Mouse (Mus musculus): ENCODE data around the gene Gm17606. TPM values are rescaled to one million over a fixed set of nuclear protein-coding genes. Genes with fewer than 3 reads are reported as not detected.

Gm17606 gene
- polyA plus RNA-seq, 1 experiment from 2014 or later = not detected

DNA sequence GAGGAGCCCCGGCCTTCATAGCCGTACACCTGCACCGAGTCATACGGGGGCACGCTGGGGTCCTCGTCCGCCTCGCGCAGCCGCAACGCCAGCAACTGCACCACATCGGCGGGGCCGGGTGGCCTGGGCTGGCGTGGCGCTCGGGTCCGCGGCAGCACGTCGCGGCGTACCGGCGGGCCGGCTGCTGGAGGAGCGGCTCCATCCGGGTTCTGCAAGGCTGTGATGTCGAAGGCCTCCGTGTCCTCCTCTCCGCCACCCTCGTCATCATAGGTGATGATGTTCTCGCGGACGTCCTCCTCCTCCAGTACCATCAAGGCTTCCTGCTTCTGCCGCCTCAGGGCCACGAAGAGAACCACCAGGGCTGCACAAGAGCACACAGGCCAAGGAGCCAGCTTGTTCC, 8.5 kb upstream of the Gm17606 start:
- H3K27me3 ChIP-seq (ENCODE audit: control insufficient read depth, insufficient read depth, low read depth, low read length) = no peaks in the 10 kb centered on the region
- ATAC-seq (ENCODE audit: low read depth) = no peak
- H3K4me1 ChIP-seq (replicated peaks; ENCODE audit: control insufficient read depth, insufficient read depth, low read length) = no peaks in the 10 kb centered on the region
- H3K9ac ChIP-seq (ENCODE audit: low read length) = no peak overlapping the region
- H3K27ac ChIP-seq (ENCODE audit: low read length) = no peak overlapping the region
- no peaks in the 10 kb centered on the region for H3K9me3 ChIP-seq (ENCODE audit: control insufficient read depth, low read length)
- WGBS = 90% methylated on average over 27 of the region's 37 CpGs
- H3K4me2 ChIP-seq (ENCODE audit: low read depth, low read length) = no peak overlapping the region
- no peak overlapping the region for H3K4me3 ChIP-seq (ENCODE audit: low read length)
- H3K36me3 ChIP-seq (ENCODE audit: control insufficient read depth, insufficient read depth, low read length) = peaks cover 13% of the 10 kb centered on the region

DNA sequence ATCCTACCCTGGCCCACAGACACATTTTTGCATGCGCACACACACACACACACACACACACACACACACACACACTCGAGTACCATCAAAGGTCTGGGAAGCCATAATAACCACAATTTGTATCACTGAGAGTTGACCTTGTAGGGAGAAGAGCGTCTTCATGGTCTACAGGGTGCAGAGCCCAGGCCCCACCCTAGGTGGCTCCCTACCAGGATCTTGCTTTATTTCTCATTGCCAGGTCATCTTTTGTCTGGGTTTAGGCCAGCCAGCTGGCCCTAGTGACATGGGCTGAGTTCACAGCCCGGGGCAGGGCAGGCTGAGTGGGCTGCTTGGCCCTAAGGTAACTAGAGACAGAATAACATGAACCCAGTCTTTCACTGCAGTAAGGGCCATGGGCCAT, 6.6 kb upstream of the Gm17606 start:
- Histone ChIP-seq H3K4me1 (replicated peaks; ENCODE audit: control insufficient read depth, insufficient read depth, low read length) (no peaks in the 10 kb centered on the region), H3K27ac (ENCODE audit: low read length) (no peak overlapping the region), H3K4me3 (ENCODE audit: low read length) (no peak overlapping the region), H3K4me2 (ENCODE audit: low read depth, low read length) (no peak overlapping the region), H3K36me3 (ENCODE audit: control insufficient read depth, insufficient read depth, low read length) (peaks cover 13% of the 10 kb centered on the region), H3K27me3 (ENCODE audit: control insufficient read depth, insufficient read depth, low read depth, low read length) (no peaks in the 10 kb centered on the region), H3K9ac (ENCODE audit: low read length) (no peak overlapping the region), H3K9me3 (ENCODE audit: control insufficient read depth, low read length) (no peaks in the 10 kb centered on the region)
- 66% methylated on average over 4 of the region's 4 CpGs for WGBS
- ATAC-seq (ENCODE audit: low read depth) = no peak; the same call in 1 of the 2 replicates

DNA sequence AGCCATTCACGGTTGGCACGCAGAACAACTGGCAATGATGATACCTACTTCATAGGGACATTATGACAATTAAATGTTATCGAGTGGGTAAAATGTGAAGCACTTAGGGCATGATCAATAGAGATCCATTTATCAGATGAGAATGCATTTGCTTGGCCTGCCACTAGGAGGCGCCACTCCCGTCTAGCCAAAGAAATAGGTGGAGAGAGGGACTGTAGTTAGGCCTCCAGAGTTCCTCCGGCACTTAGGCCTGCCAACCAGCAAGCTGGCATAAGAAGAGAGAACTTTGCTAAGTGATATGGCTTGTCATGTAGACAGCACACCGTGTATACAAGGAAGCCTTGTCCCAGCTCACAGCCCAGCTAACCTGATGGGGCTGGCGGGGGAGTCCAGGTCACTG, 3.8 kb upstream of the Gm17606 start:
- no peak overlapping the region for H3K9ac ChIP-seq (ENCODE audit: low read length)
- no peaks in the 10 kb centered on the region for H3K9me3 ChIP-seq (ENCODE audit: control insufficient read depth, low read length)
- H3K27ac ChIP-seq (ENCODE audit: low read length) = no peak overlapping the region
- peaks cover 11% of the 10 kb centered on the region for H3K36me3 ChIP-seq (ENCODE audit: control insufficient read depth, insufficient read depth, low read length)
- no peak overlapping the region for H3K4me3 ChIP-seq (ENCODE audit: low read length)
- H3K27me3 ChIP-seq (ENCODE audit: control insufficient read depth, insufficient read depth, low read depth, low read length) = no peaks in the 10 kb centered on the region
- H3K4me1 ChIP-seq (replicated peaks; ENCODE audit: control insufficient read depth, insufficient read depth, low read length) = peaks cover 6% of the 10 kb centered on the region; the same call in 1 of the 2 replicates
- no peak for ATAC-seq (ENCODE audit: low read depth)
- 52% methylated on average over 8 of the region's 8 CpGs for WGBS
- H3K4me2 ChIP-seq (ENCODE audit: low read depth, low read length) = no peak overlapping the region

DNA sequence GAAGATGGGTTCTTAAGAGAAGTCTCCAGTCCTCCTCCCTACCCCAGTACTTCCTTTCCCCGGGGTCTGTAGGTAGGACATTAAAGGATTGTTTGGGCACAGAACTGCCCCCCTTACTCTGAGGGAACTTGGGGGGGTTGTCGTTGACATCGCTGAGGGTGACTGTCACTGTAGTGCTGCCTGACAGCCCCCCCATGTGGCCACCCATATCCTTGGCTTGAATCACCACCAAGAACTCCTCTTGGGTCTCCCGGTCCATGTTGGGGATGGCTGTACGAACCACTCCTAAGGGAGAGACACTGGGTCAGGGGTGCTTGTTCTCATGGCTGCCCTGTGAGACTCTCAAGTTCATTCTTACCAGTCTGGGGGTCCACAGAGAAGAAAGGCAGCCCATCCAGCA, 2.5 kb upstream of the Gm17606 start:
- ATAC-seq (ENCODE audit: low read depth) = no peak
- Histone ChIP-seq H3K9ac (ENCODE audit: low read length) (no peak overlapping the region), H3K9me3 (ENCODE audit: control insufficient read depth, low read length) (no peaks in the 10 kb centered on the region), H3K27ac (ENCODE audit: low read length) (no peak overlapping the region), H3K36me3 (ENCODE audit: control insufficient read depth, insufficient read depth, low read length) (peaks cover 4% of the 10 kb centered on the region; the same call in 1 of the 2 replicates), H3K27me3 (ENCODE audit: control insufficient read depth, insufficient read depth, low read depth, low read length) (no peaks in the 10 kb centered on the region), H3K4me1 (replicated peaks; ENCODE audit: control insufficient read depth, insufficient read depth, low read length) (peaks cover 6% of the 10 kb centered on the region; the same call in 1 of the 2 replicates), H3K4me2 (ENCODE audit: low read depth, low read length) (no peak overlapping the region), H3K4me3 (ENCODE audit: low read length) (no peak overlapping the region)
- WGBS = 60% methylated on average over 5 of the region's 5 CpGs

DNA sequence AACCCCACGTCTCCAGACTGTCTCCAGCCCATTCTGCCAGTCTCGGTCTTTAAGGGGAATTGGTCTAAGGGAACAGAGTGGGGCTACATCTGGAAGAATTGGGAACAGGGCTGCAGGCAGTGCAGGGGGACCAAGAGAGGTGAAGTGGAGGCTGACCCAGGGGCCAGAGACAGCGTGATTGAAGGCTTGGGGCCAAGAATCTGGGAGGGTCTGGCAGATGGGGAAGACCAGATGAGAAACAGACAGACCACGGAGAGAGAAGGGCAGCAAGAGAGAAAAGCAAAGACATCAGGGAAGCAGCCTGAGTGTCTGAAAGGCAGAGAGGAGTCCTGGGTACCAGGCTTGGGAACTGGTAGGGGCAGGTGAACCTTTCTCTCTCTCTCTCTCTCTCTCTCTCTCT, 631 bp upstream of the Gm17606 start:
- peaks cover 20% of the 10 kb centered on the region for H3K36me3 ChIP-seq (ENCODE audit: control insufficient read depth, insufficient read depth, low read length)
- no peak overlapping the region for H3K27ac ChIP-seq (ENCODE audit: low read length)
- ATAC-seq (ENCODE audit: low read depth) = no peak
- H3K4me1 ChIP-seq (replicated peaks; ENCODE audit: control insufficient read depth, insufficient read depth, low read length) = peaks cover 6% of the 10 kb centered on the region; the same call in 1 of the 2 replicates
- H3K27me3 ChIP-seq (ENCODE audit: control insufficient read depth, insufficient read depth, low read depth, low read length) = no peaks in the 10 kb centered on the region
- H3K4me2 ChIP-seq (ENCODE audit: low read depth, low read length) = peak overlapping the region; percentile 84
- H3K9ac ChIP-seq (ENCODE audit: low read length) = peak overlapping the region; percentile 26; the same call in 1 of the 2 replicates
- no peaks in the 10 kb centered on the region for H3K9me3 ChIP-seq (ENCODE audit: control insufficient read depth, low read length)
- 0 out of 2 replicates have a peak overlapping the region, but pooled peaks have one; percentile 0 for H3K4me3 ChIP-seq (ENCODE audit: low read length)
- 27% methylated on average over 4 of the region's 4 CpGs for WGBS

DNA sequence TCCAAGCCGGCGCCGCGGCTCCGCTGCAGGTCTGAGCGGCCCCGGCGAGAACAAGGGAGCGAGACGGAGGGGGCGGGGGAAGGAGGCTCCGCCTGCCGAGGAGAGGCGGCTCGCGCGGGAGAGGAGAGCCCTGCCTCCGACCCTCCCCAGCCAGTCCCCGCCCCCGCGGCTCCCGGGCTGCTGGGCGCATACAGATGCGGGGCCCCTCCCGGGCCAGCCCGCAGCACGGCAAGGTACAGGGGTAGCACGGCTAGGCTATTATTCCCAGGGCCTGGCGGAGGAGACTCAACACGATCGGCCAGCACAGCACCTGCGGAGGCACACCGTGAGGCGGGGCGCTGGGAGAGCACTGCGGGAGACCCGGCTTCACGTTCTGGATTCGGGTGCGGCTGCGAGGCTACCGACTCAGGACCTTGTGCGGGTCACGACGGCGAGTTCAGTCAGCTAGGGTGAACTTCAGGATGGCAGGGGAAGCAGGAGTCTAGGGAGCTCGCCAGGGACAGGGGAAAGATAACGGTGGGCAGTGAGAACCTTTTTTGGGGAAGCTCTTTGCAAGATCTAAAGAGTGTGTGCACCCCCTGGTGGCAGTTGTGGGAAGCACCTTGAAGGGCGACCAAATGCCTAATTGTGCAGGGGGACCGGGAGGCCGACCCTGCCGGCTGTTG, 685 bp downstream of the Gm17606 start, which contains the start of gene Cdh24:
Cdh24 (minus strand) TSS at position 60 of the 665 bp plus-strand sequence.
- peak; percentile 96 for ATAC-seq (ENCODE audit: low read depth)
- Histone ChIP-seq H3K9ac (ENCODE audit: low read length) (peak within 1 kb of the TSS; percentile 75), H3K27ac (ENCODE audit: low read length) (0 out of 2 replicates have a peak within 1 kb of the TSS, but pooled peaks have one; percentile 41), H3K4me3 (ENCODE audit: low read length) (peak within 1 kb of the TSS; percentile 58), H3K36me3 (ENCODE audit: control insufficient read depth, insufficient read depth, low read length) (peaks cover 33% of the 10 kb centered on the region), H3K4me2 (ENCODE audit: low read depth, low read length) (peak within 1 kb of the TSS; percentile 84), H3K9me3 (ENCODE audit: control insufficient read depth, low read length) (no peaks in the 10 kb centered on the region), H3K4me1 (replicated peaks; ENCODE audit: control insufficient read depth, insufficient read depth, low read length) (peaks cover 6% of the 10 kb centered on the region), H3K27me3 (ENCODE audit: control insufficient read depth, insufficient read depth, low read depth, low read length) (no peaks in the 10 kb centered on the region)
- WGBS = under 1% methylated on average over 43 of the region's 52 CpGs

DNA sequence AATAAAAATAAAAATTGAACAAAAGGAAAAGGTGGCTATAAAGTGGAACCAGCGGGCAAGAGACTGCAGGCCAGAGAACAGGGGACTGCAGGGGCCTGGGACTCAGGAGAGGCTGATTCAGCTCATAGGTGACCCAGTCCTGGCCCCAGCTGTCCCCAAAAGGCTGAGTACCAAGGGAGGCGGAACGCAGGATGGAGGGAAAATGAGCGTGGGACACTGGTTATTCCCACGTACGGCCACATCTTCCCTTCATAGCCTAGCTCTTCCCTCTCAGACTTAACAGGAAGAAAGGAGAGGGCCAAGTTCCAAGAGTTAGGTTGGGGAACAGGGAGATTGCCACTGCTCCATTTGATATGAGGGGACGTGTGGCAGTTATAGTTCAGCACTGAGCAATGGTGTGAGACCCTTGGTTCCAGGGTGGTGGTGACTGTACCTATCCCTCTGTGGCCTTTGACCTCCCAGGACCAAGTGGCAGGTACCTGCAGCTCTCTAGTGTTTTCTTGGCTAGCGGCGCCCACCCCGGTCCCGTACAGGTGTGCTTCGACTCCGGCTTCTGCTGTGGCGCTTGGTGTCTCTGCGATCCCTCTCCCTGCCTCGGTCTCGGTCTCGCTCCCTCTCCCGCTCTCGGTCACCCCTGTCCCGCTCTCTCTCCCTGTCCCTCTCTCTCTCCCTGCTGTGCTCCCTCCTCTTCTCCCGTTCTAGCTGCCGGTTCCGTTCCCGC, 1.6 kb downstream of the Gm17606 start:
- peaks cover 41% of the 10 kb centered on the region for H3K36me3 ChIP-seq (ENCODE audit: control insufficient read depth, insufficient read depth, low read length)
- no peak overlapping the region for H3K27ac ChIP-seq (ENCODE audit: low read length)
- H3K9me3 ChIP-seq (ENCODE audit: control insufficient read depth, low read length) = no peaks in the 10 kb centered on the region
- no peak for ATAC-seq (ENCODE audit: low read depth)
- no peak overlapping the region for H3K4me3 ChIP-seq (ENCODE audit: low read length)
- H3K27me3 ChIP-seq (ENCODE audit: control insufficient read depth, insufficient read depth, low read depth, low read length) = no peaks in the 10 kb centered on the region
- H3K4me2 ChIP-seq (ENCODE audit: low read depth, low read length) = no peak overlapping the region
- no peak overlapping the region for H3K9ac ChIP-seq (ENCODE audit: low read length)
- 78% methylated on average over 24 of the region's 25 CpGs for WGBS
- peaks cover 10% of the 10 kb centered on the region for H3K4me1 ChIP-seq (replicated peaks; ENCODE audit: control insufficient read depth, insufficient read depth, low read length)

DNA sequence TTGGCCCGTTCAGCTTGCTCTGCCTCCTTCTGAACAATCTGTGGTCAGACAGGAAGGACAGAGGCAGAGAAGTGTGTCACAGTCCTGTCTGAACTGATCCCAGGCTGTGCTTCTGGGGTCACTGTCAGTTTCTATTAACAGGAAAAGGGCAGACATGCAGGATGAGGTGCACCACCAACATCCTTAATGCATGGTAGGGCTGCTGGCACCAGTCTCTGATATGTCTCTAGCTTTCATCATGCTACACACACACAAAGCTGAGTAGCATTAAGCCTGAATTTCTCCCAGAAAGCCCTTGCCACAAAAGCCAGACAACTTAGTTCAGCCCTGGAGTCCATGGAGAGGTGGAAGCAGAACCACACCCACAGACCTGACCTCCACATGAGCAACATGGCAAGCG, 2.3 kb downstream of the Gm17606 start:
- Histone ChIP-seq H3K9me3 (ENCODE audit: control insufficient read depth, low read length) (no peaks in the 10 kb centered on the region), H3K4me2 (ENCODE audit: low read depth, low read length) (no peak overlapping the region), H3K27me3 (ENCODE audit: control insufficient read depth, insufficient read depth, low read depth, low read length) (no peaks in the 10 kb centered on the region), H3K27ac (ENCODE audit: low read length) (no peak overlapping the region), H3K36me3 (ENCODE audit: control insufficient read depth, insufficient read depth, low read length) (peaks cover 42% of the 10 kb centered on the region), H3K9ac (ENCODE audit: low read length) (no peak overlapping the region), H3K4me1 (replicated peaks; ENCODE audit: control insufficient read depth, insufficient read depth, low read length) (peaks cover 10% of the 10 kb centered on the region), H3K4me3 (ENCODE audit: low read length) (no peak overlapping the region)
- WGBS = 86% methylated on average over 2 of the region's 2 CpGs
- no peak for ATAC-seq (ENCODE audit: low read depth)

DNA sequence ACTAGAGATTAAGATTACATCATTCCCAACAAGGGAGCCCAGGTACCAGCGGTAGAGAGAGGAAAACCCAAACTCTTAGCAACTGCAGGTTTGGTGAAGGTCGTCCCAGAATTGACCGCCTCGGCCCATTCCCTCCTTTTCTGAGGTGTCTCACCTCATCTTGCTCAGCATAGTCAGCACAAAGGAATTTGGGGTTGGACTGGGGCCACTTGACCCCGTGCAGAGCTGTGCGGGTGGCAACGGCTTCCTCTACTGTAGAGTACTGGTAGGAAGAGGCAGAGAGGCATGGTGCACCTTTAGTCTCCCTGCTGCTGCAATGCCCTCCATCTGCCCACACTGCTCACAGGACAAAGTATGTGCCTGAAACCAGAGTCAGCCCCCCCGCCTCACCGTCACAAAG, 3.5 kb downstream of the Gm17606 start:
- H3K36me3 ChIP-seq (ENCODE audit: control insufficient read depth, insufficient read depth, low read length) = peaks cover 46% of the 10 kb centered on the region
- H3K27ac ChIP-seq (ENCODE audit: low read length) = no peak overlapping the region
- H3K27me3 ChIP-seq (ENCODE audit: control insufficient read depth, insufficient read depth, low read depth, low read length) = no peaks in the 10 kb centered on the region
- 75% methylated on average over 9 of the region's 9 CpGs for WGBS
- peaks cover 10% of the 10 kb centered on the region for H3K4me1 ChIP-seq (replicated peaks; ENCODE audit: control insufficient read depth, insufficient read depth, low read length)
- no peak overlapping the region for H3K9ac ChIP-seq (ENCODE audit: low read length)
- ATAC-seq (ENCODE audit: low read depth) = no peak
- H3K9me3 ChIP-seq (ENCODE audit: control insufficient read depth, low read length) = no peaks in the 10 kb centered on the region
- no peak overlapping the region for H3K4me3 ChIP-seq (ENCODE audit: low read length)
- no peak overlapping the region for H3K4me2 ChIP-seq (ENCODE audit: low read depth, low read length)

Data from lung, embryonic 16.5 days (tissue).